Mouse (Mus musculus) embryonic fibroblast, embryonic 13.5 days (primary cell): ENCODE measurements around the gene Dyrk2.

Source experiments
- CTCF ChIP-seq: IDR thresholded peaks from 2 replicates; pipeline ENCODE4 v1.5.1; 2011; ENCODE audit warnings: mild to moderate bottlenecking, control low read depth, low read length, moderate library complexity, borderline replicate concordance; ENCODE audit not compliant: insufficient read depth
- POLR2A ChIP-seq: IDR thresholded peaks from 2 replicates; pipeline ENCODE4 v1.6.1; 2011; ENCODE audit warnings: low read depth, mild to moderate bottlenecking, control low read depth, low read length, moderate library complexity

- no peak for TF ChIP-seq POLR2A
- TF ChIP-seq CTCF, result no peak
Observed at GRCm38 (mm10) chr10:118864976-118865375, 5.0 kb downstream of the Dyrk2 start.
